Mouse (Mus musculus) spleen, embryonic (tissue): ENCODE results near the gene Stambpl1.

ENCODE experiments used
- CTCF ChIA-PET: fragments of 350-600 bp; sonication (Branson Sonifier 250); formaldehyde crosslinking; loops from one replicate; lab custom pipeline; 2022; lab: Charles Lee

The Stambpl1 gene

DNA sequence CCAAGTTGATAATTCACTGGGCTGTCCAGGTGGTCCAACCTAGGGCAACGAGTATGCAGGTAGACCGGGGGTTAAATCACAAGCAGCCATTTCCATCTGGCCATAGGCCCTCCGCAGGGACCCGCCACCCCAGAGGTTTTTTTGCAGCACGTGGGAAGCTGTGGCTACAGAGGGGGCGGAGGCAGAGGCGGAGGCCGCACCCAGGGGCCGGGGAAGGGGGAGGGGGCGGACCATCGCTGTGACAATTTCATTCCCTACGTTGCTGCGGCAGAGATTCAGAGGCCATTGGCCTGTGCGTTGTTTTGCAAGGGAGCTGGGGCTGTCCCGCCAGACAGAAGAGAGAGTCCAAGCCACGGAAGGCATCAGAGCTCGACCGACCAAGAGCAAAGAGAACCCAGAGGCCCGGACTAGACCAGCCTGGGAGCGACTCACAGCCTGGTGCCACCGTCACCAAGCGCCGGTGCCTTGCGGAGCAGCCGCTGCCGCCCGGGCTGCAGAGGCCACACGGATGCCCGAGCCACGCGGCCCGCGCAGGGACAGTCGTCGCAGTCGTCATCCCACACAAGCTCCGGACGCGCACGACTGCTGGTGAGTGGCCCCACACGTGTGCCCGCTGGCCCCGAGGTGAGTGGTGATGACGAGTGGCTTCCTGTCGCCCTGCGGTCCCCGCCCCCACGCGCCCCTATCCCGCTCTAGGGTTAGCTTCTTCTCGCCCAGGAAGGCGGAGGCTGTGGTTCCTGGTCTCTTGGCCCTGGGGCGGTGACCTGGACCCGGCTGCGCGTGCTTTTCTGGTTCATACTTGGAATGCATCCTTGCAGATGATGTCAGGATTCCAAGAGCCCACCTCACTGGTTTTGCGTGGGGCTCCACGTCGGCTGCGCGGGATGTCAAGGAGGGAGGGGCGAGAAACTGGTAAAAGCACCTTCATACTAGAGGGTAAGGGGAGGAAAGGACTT is at the start of gene Stambpl1:
TSS of gene Stambpl1 (plus strand) at position 222 of the 956 bp plus-strand sequence.
- CTCF ChIA-PET, result interaction anchor here (1.0 kb wide), 1 partner anchor 9 kb away, joined by 3 read pairs; no protein-coding TSS in a partner anchor

DNA sequence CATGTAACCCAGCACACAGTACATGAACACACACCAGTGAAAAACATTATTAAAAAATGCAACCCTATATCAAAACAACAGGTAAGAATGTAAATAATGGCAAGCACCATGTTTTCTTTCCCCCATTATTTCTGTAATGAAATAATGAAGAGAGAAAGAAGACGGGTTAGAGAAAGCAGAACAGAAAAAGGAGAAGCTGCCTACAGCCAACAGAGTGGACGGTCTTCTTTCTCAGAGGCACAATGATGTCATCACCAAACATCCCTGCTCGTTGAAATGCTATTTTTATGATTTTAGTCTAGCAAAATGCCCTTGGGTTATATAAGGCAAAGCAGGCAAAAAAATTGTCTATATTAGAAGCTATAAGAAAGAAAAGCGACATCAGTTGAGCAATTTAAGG is 43.6 kb upstream of the Stambpl1 start:
- CTCF ChIA-PET, result no interaction called here

DNA sequence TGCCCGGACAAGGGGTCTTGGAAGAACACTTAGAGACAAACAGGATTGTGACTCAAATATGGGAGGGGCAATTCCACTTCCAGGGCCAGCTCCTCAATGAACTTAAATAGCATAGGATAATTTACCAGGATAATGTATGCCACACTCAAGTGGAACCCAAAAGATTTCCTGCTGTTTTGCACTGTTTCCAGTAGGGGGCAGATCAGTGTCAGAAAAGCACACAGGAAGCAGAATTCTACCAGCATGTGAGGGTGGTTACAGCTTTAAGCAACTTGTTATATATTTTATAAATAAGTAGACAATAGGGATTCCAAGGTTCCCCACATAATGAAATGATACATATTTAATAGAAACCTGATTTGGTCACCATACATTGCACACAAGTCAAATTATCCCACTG is 40.1 kb upstream of the Stambpl1 start:
- CTCF ChIA-PET, result interaction anchor here (0.6 kb wide), 1 partner anchor 854 kb away, joined by 8 read pairs; no protein-coding TSS in a partner anchor

DNA sequence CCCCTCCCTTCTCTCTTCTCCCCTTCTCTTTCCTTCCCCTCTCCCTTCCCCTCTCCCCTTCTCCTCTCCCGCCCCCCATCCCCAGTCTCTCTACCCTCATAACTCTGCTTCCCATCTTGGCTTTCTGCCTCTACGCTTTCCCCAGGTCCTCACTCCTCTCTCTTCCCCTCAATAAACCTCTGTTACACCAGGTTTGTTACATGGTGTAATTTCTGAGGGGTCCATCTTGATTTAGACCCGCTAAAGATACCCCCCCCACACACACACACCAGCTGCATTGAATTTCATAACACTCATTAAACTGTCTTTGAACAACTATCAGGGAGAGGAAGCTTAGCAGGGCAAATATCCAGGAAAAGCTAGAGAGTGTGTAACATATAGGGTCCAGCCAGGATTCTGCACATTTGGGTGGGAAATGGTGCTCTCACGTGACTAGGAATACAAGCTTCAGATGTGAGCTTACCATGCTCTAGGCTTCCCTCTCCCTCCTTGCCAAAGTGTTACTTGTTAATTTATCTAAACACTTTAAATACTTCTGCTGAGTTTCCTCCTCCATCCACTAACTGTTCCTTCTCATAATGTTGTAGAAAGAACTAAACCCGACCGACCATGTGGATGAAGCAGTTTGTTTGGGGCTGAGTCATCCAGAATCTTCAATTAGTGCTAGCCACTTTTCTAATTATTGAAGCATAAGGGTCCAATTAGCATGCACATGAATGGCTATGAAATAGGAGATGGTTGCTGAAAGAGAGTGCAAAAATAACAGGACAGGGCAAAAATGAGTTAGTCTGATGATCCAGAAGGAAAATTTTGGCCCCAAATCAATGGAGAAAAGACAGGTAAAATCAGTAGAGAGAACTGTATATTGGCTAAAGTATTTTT is 38.5 kb upstream of the Stambpl1 start:
- CTCF ChIA-PET, result interaction anchor here (0.6 kb wide), 2 partner anchors 16 to 220 kb away, joined by 3 to 8 read pairs; no protein-coding TSS in a partner anchor

DNA sequence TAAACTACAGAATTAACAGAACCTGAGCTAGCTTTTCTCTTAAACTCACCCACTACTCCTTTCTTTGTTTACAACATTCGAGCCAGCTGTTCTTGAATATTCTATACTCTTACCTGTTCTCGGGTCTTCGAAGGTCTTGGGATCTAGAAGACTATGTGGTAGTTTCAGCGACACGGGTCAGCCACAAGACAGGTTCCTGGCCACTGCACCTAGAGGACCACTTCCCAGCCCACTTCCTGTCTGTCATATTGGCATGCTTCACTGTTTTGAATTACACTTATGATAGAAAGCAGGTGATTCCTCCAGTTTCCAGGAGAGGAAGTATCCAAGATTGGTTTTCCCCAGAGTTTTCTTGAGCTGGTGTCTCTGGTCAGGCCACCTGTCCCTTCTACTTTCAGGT is 29.3 kb upstream of the Stambpl1 start:
- CTCF ChIA-PET, result interaction anchor here (0.6 to 0.9 kb wide), 2 partner anchors 48 to 477 kb away, joined by 3 to 8 read pairs; no protein-coding TSS in a partner anchor

DNA sequence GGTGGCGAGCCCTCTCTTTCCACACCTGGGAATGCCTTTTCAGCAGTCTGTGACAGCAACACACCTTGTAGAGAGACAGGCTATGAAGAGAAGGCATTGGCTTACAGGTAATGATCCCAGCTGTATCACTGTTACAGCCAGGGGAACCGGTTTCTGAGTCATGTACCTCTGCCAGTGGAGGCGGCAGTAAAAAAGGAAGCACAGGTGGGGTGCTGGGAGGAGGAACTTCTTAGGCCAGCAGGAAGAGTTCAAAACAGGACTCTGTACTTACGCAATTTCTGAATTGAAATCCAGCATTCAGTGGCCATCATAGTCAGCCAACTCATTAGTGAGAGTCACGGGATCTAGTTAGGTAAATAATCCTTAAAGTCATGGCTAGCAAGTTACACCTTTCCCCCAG is 26.1 kb upstream of the Stambpl1 start, which contains the start of gene Ankrd22:
TSS of gene Ankrd22 (minus strand) at position 163 of the 400 bp plus-strand sequence.
- CTCF ChIA-PET, result interaction anchor here (0.7 kb wide), 1 partner anchor 32 kb away, joined by 3 read pairs; no protein-coding TSS in a partner anchor

DNA sequence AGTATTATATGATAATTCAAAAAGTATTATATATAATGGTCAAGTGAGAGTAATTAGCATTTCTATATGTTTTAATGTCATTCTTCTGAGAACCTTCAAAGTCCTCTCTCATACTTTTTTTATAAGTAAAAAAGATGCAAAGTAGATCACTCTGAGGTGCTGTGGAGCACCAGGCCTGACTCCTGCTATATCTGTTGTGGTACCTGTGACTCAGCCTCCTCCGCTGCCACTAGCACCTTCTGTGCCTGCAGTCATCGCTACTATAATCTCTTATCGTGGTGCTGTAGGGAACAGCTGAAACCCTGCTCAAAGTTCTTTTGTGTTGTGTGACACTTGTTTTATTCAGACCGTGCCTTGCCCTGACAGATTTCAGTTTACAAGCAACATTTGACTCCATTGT is 25.6 kb upstream of the Stambpl1 start:
- CTCF ChIA-PET, result no interaction called here

DNA sequence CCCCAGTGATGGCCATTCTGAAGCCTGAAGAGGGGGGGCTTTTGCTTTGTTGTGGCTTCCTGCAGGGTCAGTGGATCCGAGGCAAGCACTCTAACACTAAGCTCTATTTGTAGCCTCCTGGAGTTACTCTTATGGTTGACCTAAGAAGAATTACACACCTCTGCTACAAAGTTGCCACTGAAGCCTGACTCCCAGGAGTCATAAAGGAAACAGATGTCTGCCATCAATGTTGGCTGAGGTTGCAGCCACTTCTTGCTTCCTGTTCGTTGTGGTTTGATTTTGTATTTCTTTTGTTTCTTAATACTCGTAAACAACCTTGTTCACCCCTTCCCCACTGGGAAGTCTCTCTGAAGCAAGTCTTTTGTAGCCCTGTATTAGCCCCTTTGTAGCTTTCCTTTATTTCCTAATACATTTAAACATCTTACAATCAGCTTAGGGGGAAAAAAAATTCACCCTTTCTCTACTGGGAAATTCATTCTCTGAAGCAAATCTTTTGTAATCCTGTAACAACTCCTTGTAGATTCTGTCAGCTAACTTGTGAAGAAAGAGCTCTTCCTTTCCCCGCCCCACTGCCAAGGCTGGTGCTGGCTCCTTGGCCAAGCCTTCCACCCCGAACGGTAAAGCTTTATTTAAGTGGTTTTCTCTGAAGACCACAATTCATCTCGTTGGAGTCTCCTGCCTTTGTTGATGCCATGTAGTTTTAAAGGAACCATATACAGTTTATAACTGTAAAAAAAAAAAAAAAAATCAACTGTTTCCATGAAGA is 23.9 kb upstream of the Stambpl1 start:
- CTCF ChIA-PET, result no interaction called here

DNA sequence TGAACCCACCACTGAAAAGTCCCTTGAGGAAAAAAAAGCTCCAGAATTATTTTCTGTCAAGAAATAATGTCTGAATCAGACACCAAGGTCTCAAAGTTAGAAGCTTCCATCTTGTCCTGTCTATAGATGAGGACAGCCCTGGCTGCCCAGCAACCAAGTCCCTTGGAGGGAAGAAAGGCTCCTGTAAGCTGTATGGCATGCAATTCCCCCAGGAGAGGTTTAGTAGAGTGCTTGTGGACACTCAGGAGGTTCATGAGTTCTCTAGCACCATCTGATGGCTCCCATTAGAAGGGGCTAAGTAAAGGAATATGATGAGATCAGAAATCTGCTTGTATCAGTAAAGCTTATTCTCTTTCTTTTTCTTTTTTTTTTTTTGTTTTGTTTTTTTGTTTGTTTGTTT is 22.9 kb upstream of the Stambpl1 start:
- CTCF ChIA-PET, result no interaction called here

DNA sequence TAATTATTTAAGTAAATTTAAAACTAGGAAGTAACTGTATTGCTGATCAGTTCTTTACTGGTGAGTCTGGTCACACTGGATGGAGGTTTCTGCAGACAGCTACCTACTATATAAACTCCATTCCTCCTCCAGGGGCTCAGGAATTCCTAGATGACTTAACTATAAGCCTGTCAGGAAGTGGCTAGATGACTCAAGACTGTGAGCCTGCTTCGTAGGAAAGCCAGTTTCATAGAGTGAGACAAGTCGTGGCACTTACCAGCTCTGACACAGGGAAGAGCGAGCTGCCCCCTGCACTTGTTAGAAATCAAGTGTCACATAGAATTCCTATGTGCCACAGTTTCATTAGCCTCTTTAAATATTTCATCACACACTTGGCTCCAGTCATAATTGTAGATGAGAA is 20.9 kb upstream of the Stambpl1 start:
- CTCF ChIA-PET, result interaction anchor here (0.6 kb wide), 1 partner anchor 34 kb away, joined by 3 read pairs; no protein-coding TSS in a partner anchor

DNA sequence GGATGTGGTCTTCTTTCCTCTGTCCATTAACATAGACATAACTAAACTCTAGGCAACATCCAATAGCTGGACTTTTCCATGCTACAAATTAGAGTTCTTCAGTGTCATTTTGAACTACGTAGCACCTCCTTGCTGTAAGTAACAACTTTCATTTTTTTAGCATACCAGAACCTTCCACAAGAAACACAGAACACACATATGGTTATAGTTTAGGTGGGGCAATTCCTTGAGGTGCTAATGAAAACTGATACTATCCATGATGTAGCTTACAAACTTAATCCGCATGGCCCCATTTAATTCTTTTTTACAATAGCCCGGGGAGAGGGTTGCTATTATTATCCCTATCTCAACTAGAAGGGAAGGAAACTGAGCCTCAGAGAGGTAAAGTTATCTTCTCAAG is 18.0 kb upstream of the Stambpl1 start:
- CTCF ChIA-PET, result no interaction called here

DNA sequence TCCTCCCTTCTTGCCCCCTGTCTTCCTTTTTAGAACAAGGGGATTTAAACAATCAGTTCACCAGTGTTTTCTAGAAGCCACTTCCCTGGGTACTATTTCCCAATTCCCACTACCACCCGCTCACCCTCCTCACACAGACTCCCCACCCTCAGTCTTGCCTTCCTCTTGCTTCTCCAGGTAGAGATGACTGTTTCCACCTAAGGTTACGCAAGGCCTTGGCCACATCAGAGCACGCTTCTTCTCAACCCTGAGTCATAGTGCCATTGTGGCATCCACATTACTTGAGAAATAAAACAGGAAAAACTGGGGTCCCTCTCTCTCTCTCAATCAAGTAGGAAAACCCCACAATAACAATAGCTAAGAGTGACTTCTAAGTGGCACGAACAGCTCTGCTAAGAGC is 12.9 kb upstream of the Stambpl1 start:
- CTCF ChIA-PET, result no interaction called here

DNA sequence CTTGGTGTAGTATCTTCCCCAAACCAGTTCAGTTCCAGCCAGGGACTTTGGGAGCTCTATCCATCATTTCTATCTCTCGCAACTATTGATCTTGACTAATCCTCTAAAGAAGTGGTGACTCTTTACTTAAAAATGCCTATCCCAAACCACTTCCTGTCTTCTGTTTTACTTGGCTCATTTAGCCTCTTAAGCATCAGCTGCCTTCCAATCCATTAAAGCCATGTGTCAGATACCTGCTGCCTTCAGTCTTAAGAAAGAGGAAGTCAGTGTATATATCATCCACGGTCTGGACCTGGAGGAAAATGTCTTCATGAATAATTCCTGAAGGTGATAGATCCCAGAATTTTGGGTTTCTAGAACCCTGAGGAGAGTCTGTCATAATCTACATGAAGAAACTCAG is 11.7 kb upstream of the Stambpl1 start:
- CTCF ChIA-PET, result no interaction called here

DNA sequence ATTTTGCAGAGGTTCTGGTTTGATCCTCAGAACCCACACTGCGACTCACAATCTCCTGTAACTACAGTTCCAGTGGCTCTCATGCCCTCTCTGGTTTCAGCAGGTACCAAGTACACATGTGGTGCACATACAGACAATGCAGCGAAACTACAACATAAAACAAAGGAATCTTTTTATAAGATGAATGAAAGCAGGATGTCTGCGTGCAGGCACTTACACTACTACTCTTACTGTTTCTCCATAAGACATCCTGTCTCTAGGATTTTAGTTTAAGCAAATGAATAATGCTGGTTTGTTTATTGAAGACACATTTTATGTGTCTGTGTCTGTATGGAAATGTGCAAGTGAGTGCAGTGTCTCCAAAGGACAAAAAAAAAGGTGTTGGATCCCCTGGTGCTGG is 10.8 kb upstream of the Stambpl1 start:
- CTCF ChIA-PET, result no interaction called here

DNA sequence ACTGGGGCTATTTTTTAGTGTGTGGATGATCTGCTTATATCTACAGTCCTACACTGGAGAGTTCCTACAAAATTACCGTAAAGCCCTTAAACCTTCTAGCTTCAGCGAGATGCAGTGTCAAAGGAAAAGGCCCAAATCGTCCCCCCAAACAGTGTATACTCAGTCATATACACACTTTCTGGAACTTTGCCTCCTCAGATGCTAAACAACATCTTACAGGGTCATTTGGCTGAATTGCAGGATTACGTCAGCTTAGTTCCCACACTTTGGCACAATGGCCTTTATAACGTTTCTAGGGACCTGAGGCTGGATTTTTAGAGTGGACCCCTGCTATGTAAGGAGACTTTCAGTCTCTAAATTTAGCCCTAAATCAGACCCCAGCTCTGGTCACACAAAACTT is 9.5 kb upstream of the Stambpl1 start:
- CTCF ChIA-PET, result interaction anchor here (0.6 to 1.1 kb wide), 2 partner anchors 9 to 1691 kb away, joined by 3 to 10 read pairs; partner anchors contain the start of gene Stambpl1

DNA sequence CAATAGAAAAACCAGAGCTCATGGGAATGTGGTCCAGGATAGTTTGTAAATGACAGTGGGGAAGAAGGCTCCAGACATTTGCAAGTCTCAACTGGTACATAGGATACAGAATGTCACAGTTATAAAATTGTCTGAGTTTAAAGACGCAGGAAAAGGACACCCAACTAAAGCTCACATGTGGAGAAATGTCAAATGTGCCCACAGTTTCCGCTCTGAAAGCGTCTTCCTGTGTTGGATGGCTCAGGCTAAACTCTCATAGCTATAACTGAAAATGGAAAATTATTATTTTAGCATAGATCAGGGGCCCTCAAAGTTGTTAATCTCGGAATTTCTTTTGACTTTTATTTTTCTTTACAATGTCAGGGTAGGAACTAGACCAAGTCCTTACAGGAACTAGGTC is 5.2 kb upstream of the Stambpl1 start:
- CTCF ChIA-PET, result no interaction called here

DNA sequence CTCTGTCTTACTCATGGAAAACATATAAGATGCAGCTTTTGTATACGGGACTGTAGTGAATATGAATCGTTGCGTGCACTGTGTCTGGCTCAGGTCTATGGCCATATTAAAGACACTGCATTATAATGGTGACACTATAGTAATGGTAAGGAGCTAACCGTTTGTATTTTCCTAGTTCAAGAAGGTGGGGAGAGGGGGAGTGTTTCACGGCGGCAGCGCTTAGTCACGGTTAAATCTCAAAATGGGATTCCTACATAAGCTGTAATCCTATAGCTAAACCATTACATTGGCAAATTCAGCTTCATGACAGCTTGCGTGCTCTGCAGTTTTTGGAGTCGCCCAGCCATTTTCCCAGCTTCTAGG is 403 bp upstream of the Stambpl1 start:
- CTCF ChIA-PET, result interaction anchor here (1.0 kb wide), 1 partner anchor 9 kb away, joined by 3 read pairs; no protein-coding TSS in a partner anchor

DNA sequence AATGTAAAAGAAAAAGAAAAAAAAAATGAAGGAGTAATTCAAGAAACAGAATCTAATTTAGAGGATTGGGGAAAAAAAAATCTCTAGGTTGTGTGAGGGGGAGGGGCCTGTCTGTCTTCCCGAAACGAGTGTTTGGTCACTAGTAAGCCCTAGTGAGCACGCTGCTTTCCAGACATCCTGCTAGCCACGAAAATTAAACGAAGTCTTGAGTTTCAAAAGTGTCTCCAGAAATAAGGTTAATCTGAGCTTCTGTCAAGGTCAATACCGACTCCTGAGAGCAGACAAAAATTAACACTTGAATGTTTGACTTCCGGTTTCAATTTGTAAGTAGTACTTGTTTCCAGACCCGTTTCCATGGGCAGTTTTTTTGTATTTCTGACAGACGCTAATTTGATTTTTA is 1.1 kb downstream of the Stambpl1 start:
- CTCF ChIA-PET, result no interaction called here

DNA sequence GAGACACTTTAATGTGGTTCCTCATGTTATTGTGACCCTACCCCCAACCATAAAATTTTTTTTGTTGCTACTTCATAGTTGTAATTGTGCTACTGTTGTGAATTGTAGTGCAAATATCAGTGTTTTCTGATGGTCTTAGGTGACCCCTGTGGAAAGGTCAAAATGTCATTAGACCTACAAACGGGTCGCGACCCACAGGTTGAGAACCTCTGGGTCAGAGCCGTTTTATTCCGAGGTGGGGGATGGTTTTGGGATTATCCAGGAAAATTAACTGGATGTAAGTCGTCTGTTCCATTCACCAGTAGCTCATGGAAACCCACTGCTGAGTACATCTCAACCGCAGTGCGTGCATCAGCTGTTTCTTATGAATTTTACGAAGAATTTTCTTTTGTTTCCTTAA is 1.7 kb downstream of the Stambpl1 start:
- CTCF ChIA-PET, result interaction anchor here (1.6 kb wide), 1 partner anchor 25 kb away, joined by 7 read pairs; no protein-coding TSS in a partner anchor

DNA sequence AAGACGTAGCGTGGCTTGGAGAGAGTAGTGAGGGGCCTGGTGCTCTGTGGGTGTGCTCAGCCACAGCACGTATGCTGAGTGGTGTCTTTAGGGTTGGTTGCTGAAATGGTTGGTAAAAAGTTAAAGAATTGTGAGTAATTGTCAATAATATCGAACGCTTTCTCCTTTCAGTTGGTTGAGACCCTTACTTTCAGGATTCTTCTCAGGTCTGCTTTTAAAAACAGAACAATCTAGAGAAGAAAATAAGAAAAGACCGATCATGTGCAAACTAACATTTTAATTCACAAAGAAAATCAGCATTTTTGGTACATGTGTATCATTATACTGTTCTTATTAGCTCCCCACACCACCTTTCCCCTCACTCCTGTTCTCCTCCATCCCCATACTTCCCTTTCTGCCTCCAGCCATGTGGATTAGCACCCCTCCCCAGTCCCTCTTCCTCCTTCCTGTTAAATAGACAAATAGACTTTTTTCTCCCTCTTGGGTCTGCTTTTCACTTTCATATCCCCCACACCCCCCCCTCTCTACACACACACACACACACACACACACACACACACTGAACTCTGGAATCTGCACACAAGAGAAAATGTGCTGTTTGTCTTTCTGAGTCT is 2.2 kb downstream of the Stambpl1 start:
- CTCF ChIA-PET, result interaction anchor here (1.6 kb wide), 1 partner anchor 24 kb away, joined by 7 read pairs; no protein-coding TSS in a partner anchor
